12 mouse cellular contexts compared by ENCODE assay signal in the genomic region with DNA sequence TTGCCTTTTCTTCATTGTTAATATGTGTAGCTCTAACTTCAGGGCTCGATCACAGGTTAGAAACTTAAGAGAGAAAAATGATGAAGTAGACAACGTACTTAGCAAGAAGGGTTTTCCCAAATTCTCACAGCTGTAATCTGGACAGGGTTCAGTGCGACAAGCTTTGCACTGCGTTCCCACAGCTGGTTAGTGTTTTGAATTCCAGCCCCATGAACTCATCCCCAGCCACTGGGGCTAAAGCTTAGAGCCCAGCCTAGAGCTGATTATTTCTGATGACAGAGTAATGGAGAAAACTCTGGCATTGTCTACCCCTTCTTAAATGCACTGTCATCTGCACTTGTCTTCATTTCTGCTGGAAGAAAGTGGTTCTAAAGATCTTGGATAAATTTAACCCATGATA.
DNase-seq lines count a peak whose midpoint lies in the region; ATAC-seq and TF ChIP-seq lines count a peak whose summit lies in the region.
"Had no signal": no experiment of that assay in that cellular context is flagged by ENCODE, and none has a peak within 500 bp of the region (broad histone marks: within the 10 kb centered on the region; RNA-seq: fewer than 3 reads in every experiment).

No protein-coding gene starts in this region.

- peak; percentile 4 for DNase-seq in kidney, adult 2 months
- DNase-seq in Patski (ENCODE audit: low read depth, low spot score), result no peak
- peak; percentile 51 to 72 for DNase-seq in heart, adult 18-20 months
- peak; percentile 15 to 25 for DNase-seq in heart, postnatal 36 days
- DNase-seq in left cerebral cortex, postnatal 25 days (ENCODE audit: low spot score in 2 of 2), result no peak
- DNase-seq in liver, result no peak
- DNase-seq in adrenal gland, adult 18-20 months (ENCODE audit: low spot score in 2 of 2), result no peak
- DNase-seq: adrenal gland, postnatal 14 days; liver, postnatal 0 days had no signal

- WGBS in kidney, adult 2 months, result 57% methylated on average over 4 of the region's 4 CpGs
- WGBS in kidney, embryonic 15.5 days, result 62% methylated on average over 4 of the region's 4 CpGs

- in situ Hi-C loops in Patski (cut with MboI; ENCODE audit: low pct_unique_long_range_greater_than_20kb), result no loop called here

- no peak for TF ChIP-seq CTCF in kidney, adult 2 months (conservative IDR thresholded peaks at IDR 0.05; ENCODE audit: insufficient read depth, insufficient read length, low read depth, low read length)
- no peak for TF ChIP-seq CTCF in Patski (IDR thresholded peaks at IDR 0.05)

- no peak for TF ChIP-seq POLR2A in kidney, adult 2 months (IDR thresholded peaks at IDR 0.05; ENCODE audit: low read depth, low read length)

- no peaks in the 10 kb centered on the region for H3K4me1 ChIP-seq in kidney, adult 2 months (ENCODE audit: control insufficient read depth, insufficient read depth, low read length)
- peaks cover 16% of the 10 kb centered on the region for H3K4me1 ChIP-seq in kidney, embryonic 15.5 days
- H3K4me1 ChIP-seq: forebrain, embryonic 12.5 days had no signal

- ATAC-seq in kidney, embryonic 15.5 days (replicated peaks; ENCODE audit: low FRiP score), result no peak
- peak; percentile 82 for ATAC-seq in Patski
- ATAC-seq: hindbrain, embryonic 16.5 days; liver, postnatal 0 days had no signal

- no peak overlapping the region for H3K4me3 ChIP-seq in kidney, adult 2 months (ENCODE audit: insufficient read depth, low read depth, low read length)
- H3K4me3 ChIP-seq in kidney, embryonic 15.5 days (replicated peaks), result no peak overlapping the region
- H3K4me3 ChIP-seq: forebrain, embryonic 12.5 days had no signal

- POLR2A ChIA-PET in Patski (lab: Charles Lee), result no interaction called here

- no peak overlapping the region for H3K27ac ChIP-seq in kidney, adult 2 months (ENCODE audit: insufficient read depth, low read depth, low read length)
- no peak overlapping the region for H3K27ac ChIP-seq in kidney, embryonic 15.5 days
- H3K27ac ChIP-seq: forebrain, embryonic 12.5 days had no signal

- H3K9me3 ChIP-seq in kidney, embryonic 15.5 days (replicated peaks), result no peaks in the 10 kb centered on the region
- H3K9me3 ChIP-seq: forebrain, embryonic 12.5 days had no signal

- intact Hi-C loops in heart, postnatal 36 days (cut with DNase I), result loop anchor here (5.0 kb wide), 1 partner anchor 156 kb away; no protein-coding TSS in a partner anchor
- intact Hi-C loops in left cerebral cortex, postnatal 25 days (cut with DNase I), result no loop called here

- no peak overlapping the region for H3K4me2 ChIP-seq in kidney, embryonic 15.5 days
- H3K4me2 ChIP-seq: forebrain, embryonic 12.5 days had no signal

- CTCF ChIA-PET in Patski (lab: Charles Lee), result no interaction called here

- no peak overlapping the region for H3K9ac ChIP-seq in kidney, embryonic 15.5 days
- H3K9ac ChIP-seq: forebrain, embryonic 12.5 days; liver, postnatal 0 days had no signal

- H3K36me3 ChIP-seq in kidney, adult 2 months (ENCODE audit: control insufficient read depth, insufficient read depth, low read length), result no peaks in the 10 kb centered on the region
- H3K36me3 ChIP-seq in kidney, embryonic 15.5 days, result no peaks in the 10 kb centered on the region
- H3K36me3 ChIP-seq: forebrain, embryonic 12.5 days had no signal

- no peaks in the 10 kb centered on the region for H3K27me3 ChIP-seq in kidney, adult 2 months (replicated peaks; ENCODE audit: control insufficient read depth, insufficient read depth, low read length)
- no peaks in the 10 kb centered on the region for H3K27me3 ChIP-seq in kidney, embryonic 15.5 days
- H3K27me3 ChIP-seq in Patski, result no peaks in the 10 kb centered on the region
- H3K27me3 ChIP-seq: forebrain, embryonic 12.5 days had no signal

Comparison
In these comparisons a context has a peak if more than half of its experiments do, and no peak if none do; other contexts are left out.
1. DNase-seq: peak in kidney, adult 2 months (single experiment), heart, adult 18-20 months (2 of 2) and heart, postnatal 36 days (2 of 2); none in Patski (single experiment), left cerebral cortex, postnatal 25 days (0 of 2), liver (single experiment) and adrenal gland, adult 18-20 months (0 of 2).